Mouse (Mus musculus): ENCODE data around the gene Arl13a. TPM values are rescaled to one million over a fixed set of nuclear protein-coding genes. Genes with fewer than 3 reads are reported as not detected.
"Not testable (repeated sequence)": the region's sequence is repeated elsewhere in the genome, so short reads cannot be mapped to it uniquely, and the experiment has no call there.

The Arl13a gene
- total RNA-seq (2014; rRNA removed) (not detected in 2 replicates), polyA plus RNA-seq (2015; fragmentation: Nextera tagmentation; extraction: Ambion mirVana) (not detected in 2 replicates)

GRCm38 (mm10) chrX:134187201-134187600, at the start of gene Arl13a:
TSS of gene Arl13a (plus strand) at chrX:134187501.
- 92% methylated on average over 9 of the region's 9 CpGs for WGBS
- H3K4me2 ChIP-seq (ENCODE audit: low read depth); H3K27ac ChIP-seq (ENCODE audit: low read depth, low read length); DNase-seq; H3K9me3 ChIP-seq (ENCODE audit: low read length); H3K9ac ChIP-seq; H3K4me3 ChIP-seq (ENCODE audit: low read depth, low read length); H3K4me1 ChIP-seq (ENCODE audit: insufficient read depth); H3K36me3 ChIP-seq (ENCODE audit: insufficient read depth); ATAC-seq; H3K27me3 ChIP-seq (ENCODE audit: insufficient read depth, low read length): not testable (repeated sequence)

GRCm38 (mm10) chrX:134140024-134140423, 47.3 kb upstream of the Arl13a start:
- H3K4me2 ChIP-seq (ENCODE audit: low read depth), result no peak overlapping the region
- H3K9ac ChIP-seq, result no peak overlapping the region
- no peaks in the 10 kb centered on the region for H3K9me3 ChIP-seq (ENCODE audit: low read length)
- no peak overlapping the region for H3K27ac ChIP-seq (ENCODE audit: low read depth, low read length)
- TF ChIP-seq CTCF (IDR thresholded peaks at IDR 0.05; ENCODE audit: low read depth), result no peak
- DNase-seq, result no peak
- WGBS, result 78% methylated on average over 6 of the region's 6 CpGs
- H3K4me1 ChIP-seq (ENCODE audit: insufficient read depth), result no peaks in the 10 kb centered on the region
- H3K4me3 ChIP-seq (ENCODE audit: low read depth, low read length), result no peak overlapping the region
- ATAC-seq, result no peak
- no peaks in the 10 kb centered on the region for H3K27me3 ChIP-seq (ENCODE audit: insufficient read depth, low read length)
- no peaks in the 10 kb centered on the region for H3K36me3 ChIP-seq (ENCODE audit: insufficient read depth)

GRCm38 (mm10) chrX:134141551-134141950, 45.8 kb upstream of the Arl13a start:
- no peaks in the 10 kb centered on the region for H3K27me3 ChIP-seq (ENCODE audit: insufficient read depth, low read length)
- DNase-seq, result no peak
- no peaks in the 10 kb centered on the region for H3K4me1 ChIP-seq (ENCODE audit: insufficient read depth)
- H3K4me3 ChIP-seq (ENCODE audit: low read depth, low read length), result no peak overlapping the region
- H3K9me3 ChIP-seq (ENCODE audit: low read length), result no peaks in the 10 kb centered on the region
- no peak overlapping the region for H3K27ac ChIP-seq (ENCODE audit: low read depth, low read length)
- WGBS, result 89% methylated on average over 1 of the region's 1 CpGs
- no peak overlapping the region for H3K4me2 ChIP-seq (ENCODE audit: low read depth)
- TF ChIP-seq CTCF (IDR thresholded peaks at IDR 0.05; ENCODE audit: low read depth), result no peak
- no peak overlapping the region for H3K9ac ChIP-seq
- H3K36me3 ChIP-seq (ENCODE audit: insufficient read depth), result no peaks in the 10 kb centered on the region
- ATAC-seq, result no peak

- ATAC-seq (no peak), DNase-seq (no peak)
- no peak for TF ChIP-seq CTCF (IDR thresholded peaks at IDR 0.05; ENCODE audit: low read depth)
- WGBS, result 85% methylated on average over 4 of the region's 4 CpGs
- Histone ChIP-seq H3K4me3 (ENCODE audit: low read depth, low read length) (no peak overlapping the region), H3K9ac (no peak overlapping the region), H3K4me2 (ENCODE audit: low read depth) (no peak overlapping the region), H3K27me3 (ENCODE audit: insufficient read depth, low read length) (no peaks in the 10 kb centered on the region), H3K9me3 (ENCODE audit: low read length) (no peaks in the 10 kb centered on the region), H3K36me3 (ENCODE audit: insufficient read depth) (no peaks in the 10 kb centered on the region), H3K4me1 (ENCODE audit: insufficient read depth) (no peaks in the 10 kb centered on the region), H3K27ac (ENCODE audit: low read depth, low read length) (no peak overlapping the region)
These were observed 45.3 kb upstream of the Arl13a start for GRCm38 (mm10) chrX:134141986-134142385.

GRCm38 (mm10) chrX:134158151-134158550, 29.1 kb upstream of the Arl13a start:
- Histone ChIP-seq H3K4me3 (ENCODE audit: low read depth, low read length) (no peak overlapping the region), H3K36me3 (ENCODE audit: insufficient read depth) (no peaks in the 10 kb centered on the region), H3K9ac (no peak overlapping the region), H3K9me3 (ENCODE audit: low read length) (no peaks in the 10 kb centered on the region), H3K27ac (ENCODE audit: low read depth, low read length) (no peak overlapping the region), H3K4me2 (ENCODE audit: low read depth) (no peak overlapping the region), H3K4me1 (ENCODE audit: insufficient read depth) (no peaks in the 10 kb centered on the region), H3K27me3 (ENCODE audit: insufficient read depth, low read length) (no peaks in the 10 kb centered on the region)
- ATAC-seq, result no peak
- DNase-seq, result no peak
- WGBS, result 41% methylated on average over 7 of the region's 7 CpGs
- TF ChIP-seq CTCF (IDR thresholded peaks at IDR 0.05; ENCODE audit: low read depth), result no peak

GRCm38 (mm10) chrX:134160442-134160841, 26.9 kb upstream of the Arl13a start:
- no peak overlapping the region for H3K4me3 ChIP-seq (ENCODE audit: low read depth, low read length)
- no peaks in the 10 kb centered on the region for H3K9me3 ChIP-seq (ENCODE audit: low read length)
- WGBS, result 97% methylated on average over 2 of the region's 2 CpGs
- TF ChIP-seq CTCF (IDR thresholded peaks at IDR 0.05; ENCODE audit: low read depth), result no peak
- ATAC-seq, result no peak
- no peak for DNase-seq
- no peaks in the 10 kb centered on the region for H3K27me3 ChIP-seq (ENCODE audit: insufficient read depth, low read length)
- H3K9ac ChIP-seq, result no peak overlapping the region
- H3K4me1 ChIP-seq (ENCODE audit: insufficient read depth), result no peaks in the 10 kb centered on the region
- no peak overlapping the region for H3K4me2 ChIP-seq (ENCODE audit: low read depth)
- no peak overlapping the region for H3K27ac ChIP-seq (ENCODE audit: low read depth, low read length)
- H3K36me3 ChIP-seq (ENCODE audit: insufficient read depth), result no peaks in the 10 kb centered on the region

GRCm38 (mm10) chrX:134162043-134162720, 25.1 kb upstream of the Arl13a start, which contains the start of gene Xkrx:
TSS of gene Xkrx (minus strand) at chrX:134162076.
- Histone ChIP-seq H3K9ac (no peak within 1 kb of the TSS), H3K4me1 (ENCODE audit: insufficient read depth) (no peaks in the 10 kb centered on the region), H3K36me3 (ENCODE audit: insufficient read depth) (no peaks in the 10 kb centered on the region), H3K27me3 (ENCODE audit: insufficient read depth, low read length) (no peaks in the 10 kb centered on the region), H3K27ac (ENCODE audit: low read depth, low read length) (no peak within 1 kb of the TSS), H3K4me3 (ENCODE audit: low read depth, low read length) (peak within 1 kb of the TSS; percentile 33), H3K9me3 (ENCODE audit: low read length) (no peaks in the 10 kb centered on the region), H3K4me2 (ENCODE audit: low read depth) (peak within 1 kb of the TSS; percentile 48)
- TF ChIP-seq CTCF (IDR thresholded peaks at IDR 0.05; ENCODE audit: low read depth), result no peak
- DNase-seq (no peak), ATAC-seq (no peak)
- WGBS, result 35% methylated on average over 16 of the region's 16 CpGs

All from forebrain, postnatal 0 days (tissue).